Mouse (Mus musculus) leukemia stem cell, adult 10-12 weeks (primary cell): ENCODE measurements around the gene Unc5c. TPM values are rescaled to one million over a fixed set of nuclear protein-coding genes. Genes with fewer than 3 reads are reported as not detected.

ENCODE experiments used
- polyA plus RNA-seq: library from polyadenylated mRNA; stranded (reverse); fragments of >175 nt; gene quantifications from 2 replicates; pipeline ENCODE4 v1.2.3, GENCODE M21; 2012; ENCODE audit warnings: low replicate concordance

Gene Unc5c
- not detected in 2 replicates for polyA plus RNA-seq

DNA sequence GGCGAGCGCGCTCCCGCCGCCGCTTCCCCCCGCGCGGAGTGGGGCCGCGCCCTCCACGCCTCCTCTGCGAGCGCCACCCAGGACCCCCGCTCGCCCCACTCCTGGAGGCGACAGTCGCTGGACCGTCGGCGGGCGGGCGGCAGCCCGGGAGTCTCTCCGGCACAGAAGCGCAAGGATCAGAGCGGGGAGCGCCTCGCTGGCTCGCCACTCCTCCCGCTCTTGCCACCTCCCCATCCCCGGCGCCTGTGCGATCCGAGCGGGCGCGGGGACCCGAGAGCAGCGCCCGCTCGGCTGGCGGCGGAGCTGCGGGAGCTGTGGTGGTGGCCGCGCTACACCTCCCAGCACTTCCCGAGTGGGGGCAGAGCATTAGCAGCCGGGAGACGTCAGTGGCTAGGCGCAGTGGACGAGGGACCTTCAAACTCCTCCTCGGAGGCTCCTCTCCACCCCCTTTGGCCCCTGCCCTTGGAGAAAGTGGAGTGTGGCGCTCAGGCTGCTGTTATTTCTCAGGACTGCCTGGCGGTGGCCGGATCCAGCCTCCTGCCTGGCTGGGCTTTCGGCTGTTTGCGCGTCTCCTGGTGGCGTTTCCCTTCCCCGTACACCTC lies at the start of gene Unc5c:
Unc5c (plus strand) TSS at position 113 of the 602 bp plus-strand sequence.

